Mouse (Mus musculus): ENCODE measurements around the gene Tmcc3.

Tmcc3 gene

GRCm38 (mm10) chr10:94332358-94333137 is 20.8 kb downstream of the Tmcc3 start:
- no peak for DNase-seq (ENCODE audit: low read depth, low spot score)

GRCm38 (mm10) chr10:94333328-94333727 is 21.6 kb downstream of the Tmcc3 start:
- no peak for DNase-seq (ENCODE audit: low read depth, low spot score)

GRCm38 (mm10) chr10:94335047-94335446 is 23.3 kb downstream of the Tmcc3 start:
- DNase-seq (ENCODE audit: low read depth, low spot score) = no peak

- DNase-seq (ENCODE audit: low read depth, low spot score) = no peak
Measured at GRCm38 (mm10) chr10:94336071-94336470, 24.3 kb downstream of the Tmcc3 start.

- DNase-seq (ENCODE audit: low read depth, low spot score) = no peak
Measured at GRCm38 (mm10) chr10:94341501-94341900, 29.8 kb downstream of the Tmcc3 start.

GRCm38 (mm10) chr10:94342256-94342655 is 30.5 kb downstream of the Tmcc3 start:
- DNase-seq (ENCODE audit: low read depth, low spot score) = no peak

GRCm38 (mm10) chr10:94343581-94343980 is 31.8 kb downstream of the Tmcc3 start:
- no peak for DNase-seq (ENCODE audit: low read depth, low spot score)

GRCm38 (mm10) chr10:94344631-94345417 is 33.1 kb downstream of the Tmcc3 start:
- DNase-seq (ENCODE audit: low read depth, low spot score) = no peak

GRCm38 (mm10) chr10:94345509-94346252 is 33.9 kb downstream of the Tmcc3 start:
- DNase-seq (ENCODE audit: low read depth, low spot score) = no peak

- no peak for DNase-seq (ENCODE audit: low read depth, low spot score)
Measured at GRCm38 (mm10) chr10:94346596-94346995, 34.8 kb downstream of the Tmcc3 start.

- DNase-seq (ENCODE audit: low read depth, low spot score) = no peak
Measured at GRCm38 (mm10) chr10:94347296-94347695, 35.5 kb downstream of the Tmcc3 start.

GRCm38 (mm10) chr10:94347959-94348358 is 36.2 kb downstream of the Tmcc3 start:
- DNase-seq (ENCODE audit: low read depth, low spot score) = no peak

GRCm38 (mm10) chr10:94350207-94350606 is 38.5 kb downstream of the Tmcc3 start:
- DNase-seq (ENCODE audit: low read depth, low spot score) = peak; percentile 43

- no peak for DNase-seq (ENCODE audit: low read depth, low spot score)
Measured at GRCm38 (mm10) chr10:94350896-94351661, 39.3 kb downstream of the Tmcc3 start.

- DNase-seq (ENCODE audit: low read depth, low spot score) = no peak
Measured at GRCm38 (mm10) chr10:94352172-94352876, 40.6 kb downstream of the Tmcc3 start.

GRCm38 (mm10) chr10:94352877-94353853 is 41.4 kb downstream of the Tmcc3 start:
- no peak for DNase-seq (ENCODE audit: low read depth, low spot score)

- no peak for DNase-seq (ENCODE audit: low read depth, low spot score)
Measured at GRCm38 (mm10) chr10:94354005-94354404, 42.3 kb downstream of the Tmcc3 start.

- no peak for DNase-seq (ENCODE audit: low read depth, low spot score)
Measured at GRCm38 (mm10) chr10:94354427-94354826, 42.7 kb downstream of the Tmcc3 start.

GRCm38 (mm10) chr10:94356504-94357169 is 44.9 kb downstream of the Tmcc3 start:
- DNase-seq (ENCODE audit: low read depth, low spot score) = no peak

Measured in mesoderm, embryonic 11.5 days (tissue).